8 mouse cellular contexts compared by ENCODE assay signal in genomic region chr13:104590097-104590607, GRCm38 (mm10).
DNase-seq lines count a peak whose midpoint lies in the region; ATAC-seq and TF ChIP-seq lines count a peak whose summit lies in the region.

No protein-coding gene starts in this region.

- no peaks in the 10 kb centered on the region for H3K27me3 ChIP-seq in lung, embryonic 14.5 days (ENCODE audit: insufficient read depth, low read length)
- H3K27me3 ChIP-seq in embryonic facial prominence, embryonic 14.5 days (replicated peaks; ENCODE audit: control insufficient read depth, insufficient read depth, low read length) = no peaks in the 10 kb centered on the region
- no peaks in the 10 kb centered on the region for H3K27me3 ChIP-seq in liver, embryonic 11.5 days (replicated peaks; ENCODE audit: control insufficient read depth, insufficient read depth, low read length)

- H3K4me2 ChIP-seq in lung, embryonic 14.5 days = 0 out of 2 replicates have a peak overlapping the region, but pooled peaks have one; percentile 25
- H3K4me2 ChIP-seq in embryonic facial prominence, embryonic 14.5 days (ENCODE audit: low read depth, low read length) = peak overlapping the region; percentile 29; the same call in 1 of the 2 replicates
- no peak overlapping the region for H3K4me2 ChIP-seq in liver, embryonic 11.5 days

- no peaks in the 10 kb centered on the region for H3K36me3 ChIP-seq in lung, embryonic 14.5 days (ENCODE audit: insufficient read depth)
- no peaks in the 10 kb centered on the region for H3K36me3 ChIP-seq in embryonic facial prominence, embryonic 14.5 days (ENCODE audit: control insufficient read depth, insufficient read depth, low read length)
- no peaks in the 10 kb centered on the region for H3K36me3 ChIP-seq in liver, embryonic 11.5 days (ENCODE audit: control insufficient read depth, insufficient read depth, low read length)

- TF ChIP-seq CTCF in lung, embryonic 14.5 days (IDR thresholded peaks at IDR 0.05; ENCODE audit: low read depth) = peak; percentile 56

- peak; percentile 74 for ATAC-seq in lung, embryonic 14.5 days (ENCODE audit: insufficient read depth)
- peak; percentile 69 for ATAC-seq in embryonic facial prominence, embryonic 14.5 days (ENCODE audit: low read depth)
- 0 out of 2 replicates have a peak, but pooled peaks have one; percentile 43 for ATAC-seq in liver, embryonic 11.5 days (replicated peaks; ENCODE audit: low FRiP score)

- peak overlapping the region; percentile 36; the same call in 1 of the 2 replicates for H3K27ac ChIP-seq in lung, embryonic 14.5 days (ENCODE audit: low read depth)
- 0 out of 2 replicates have a peak overlapping the region, but pooled peaks have one; percentile 23 for H3K27ac ChIP-seq in embryonic facial prominence, embryonic 14.5 days (replicated peaks; ENCODE audit: low read depth, low read length)
- no peak overlapping the region for H3K27ac ChIP-seq in liver, embryonic 11.5 days (ENCODE audit: low read depth, low read length)

- peak; percentile 39 for DNase-seq in embryo, embryonic 10 days (ENCODE audit: low spot score)
- no peak for DNase-seq in embryo, embryonic 9.5 days (ENCODE audit: extremely low spot score)
- peak; percentile 73 for DNase-seq in lung, embryonic 14.5 days
- no peak for DNase-seq in lung, postnatal 25 days (ENCODE audit: low spot score)
- peak; percentile 86 for DNase-seq in embryonic facial prominence, embryonic 14.5 days (ENCODE audit: low spot score)
- no peak for DNase-seq in liver, embryonic 11.5 days (ENCODE audit: low spot score)
- DNase-seq in adrenal gland, adult 8-10 months = no peak
- DNase-seq in ovary, postnatal 36 days (ENCODE audit: low spot score) = no peak

- H3K9ac ChIP-seq in lung, embryonic 14.5 days = peak overlapping the region; percentile 15; the same call in 1 of the 2 replicates
- no peak overlapping the region for H3K9ac ChIP-seq in embryonic facial prominence, embryonic 14.5 days (ENCODE audit: low read depth, low read length)
- no peak overlapping the region for H3K9ac ChIP-seq in liver, embryonic 11.5 days (ENCODE audit: low read depth, low read length)

- no peaks in the 10 kb centered on the region for H3K9me3 ChIP-seq in lung, embryonic 14.5 days (ENCODE audit: low read depth, low read length)
- no peaks in the 10 kb centered on the region for H3K9me3 ChIP-seq in embryonic facial prominence, embryonic 14.5 days (ENCODE audit: control insufficient read depth, low read length)
- no peaks in the 10 kb centered on the region for H3K9me3 ChIP-seq in liver, embryonic 11.5 days (ENCODE audit: control insufficient read depth, low read length)

- no peak overlapping the region for H3K4me3 ChIP-seq in lung, embryonic 14.5 days (ENCODE audit: low read depth, low read length)
- no peak overlapping the region for H3K4me3 ChIP-seq in embryonic facial prominence, embryonic 14.5 days (ENCODE audit: low read depth, low read length)
- H3K4me3 ChIP-seq in liver, embryonic 11.5 days (ENCODE audit: low read depth, low read length) = no peak overlapping the region

- WGBS in lung, embryonic 14.5 days = 29% methylated on average over 11 of the region's 11 CpGs
- 28% methylated on average over 11 of the region's 11 CpGs for WGBS in embryonic facial prominence, embryonic 14.5 days
- 55% methylated on average over 11 of the region's 11 CpGs for WGBS in liver, embryonic 11.5 days

- peaks cover 8% of the 10 kb centered on the region; the same call in 1 of the 2 replicates for H3K4me1 ChIP-seq in lung, embryonic 14.5 days (ENCODE audit: insufficient read depth)
- H3K4me1 ChIP-seq in embryonic facial prominence, embryonic 14.5 days (ENCODE audit: control insufficient read depth, insufficient read depth, low read length) = peaks cover 14% of the 10 kb centered on the region
- no peaks in the 10 kb centered on the region for H3K4me1 ChIP-seq in liver, embryonic 11.5 days (replicated peaks; ENCODE audit: control insufficient read depth, insufficient read depth, low read length)

Comparison
In these comparisons a context has a peak if more than half of its experiments do, and no peak if none do; other contexts are left out.
1. DNase-seq: peak in embryo, embryonic 10 days (single experiment), lung, embryonic 14.5 days (single experiment) and embryonic facial prominence, embryonic 14.5 days (single experiment); none in embryo, embryonic 9.5 days (single experiment), lung, postnatal 25 days (single experiment), liver, embryonic 11.5 days (single experiment), adrenal gland, adult 8-10 months (single experiment) and ovary, postnatal 36 days (single experiment).
2. Peak in every context shown above with its lines, with median percentiles within 50 percentile points of each other: ATAC-seq.